Mouse (Mus musculus): ENCODE results near the gene Lrp8. TPM values are rescaled to one million over a fixed set of nuclear protein-coding genes. Genes with fewer than 3 reads are reported as not detected.

The Lrp8 gene
- total RNA-seq, 2 experiments from 2014 or later, result 2.4 to 2.6 TPM

GRCm38 (mm10) chr4:107843687-107844086, 41.6 kb downstream of the Lrp8 start:
- no peak for DNase-seq (ENCODE audit: low spot score in 2 of 2)

GRCm38 (mm10) chr4:107844971-107845370, 42.9 kb downstream of the Lrp8 start:
- DNase-seq (ENCODE audit: low spot score in 2 of 2), result peak; percentile 68 to 79

GRCm38 (mm10) chr4:107846795-107847194, 44.7 kb downstream of the Lrp8 start:
- no peak for DNase-seq (ENCODE audit: low spot score in 2 of 2)

GRCm38 (mm10) chr4:107848546-107848945, 46.5 kb downstream of the Lrp8 start:
- no peak for DNase-seq (ENCODE audit: low spot score in 2 of 2)

- no peak for DNase-seq (ENCODE audit: low spot score in 2 of 2)
Measured at GRCm38 (mm10) chr4:107849621-107850020, 47.6 kb downstream of the Lrp8 start.

- no peak for DNase-seq (ENCODE audit: low spot score in 2 of 2)
Measured at GRCm38 (mm10) chr4:107850091-107850490, 48.0 kb downstream of the Lrp8 start.

GRCm38 (mm10) chr4:107853333-107853732, 51.3 kb downstream of the Lrp8 start:
- no peak for DNase-seq (ENCODE audit: low spot score in 2 of 2)

- no peak for DNase-seq (ENCODE audit: low spot score in 2 of 2)
Measured at GRCm38 (mm10) chr4:107853836-107854235, 51.8 kb downstream of the Lrp8 start.

GRCm38 (mm10) chr4:107856958-107857686, 55.1 kb downstream of the Lrp8 start:
- no peak for DNase-seq (ENCODE audit: low spot score in 2 of 2)

- no peak for DNase-seq (ENCODE audit: low spot score in 2 of 2)
Measured at GRCm38 (mm10) chr4:107858995-107859394, 56.9 kb downstream of the Lrp8 start.

GRCm38 (mm10) chr4:107864866-107865265, 62.8 kb downstream of the Lrp8 start:
- no peak for DNase-seq (ENCODE audit: low spot score in 2 of 2)

GRCm38 (mm10) chr4:107879254-107880050, 77.4 kb downstream of the Lrp8 start, which contains the start of gene Magoh:
Magoh (plus strand) TSS chr4:107879755.
- peak; percentile 88 to 98 for DNase-seq (ENCODE audit: low spot score in 2 of 2)

- DNase-seq (ENCODE audit: low spot score in 2 of 2), result no peak
Measured at GRCm38 (mm10) chr4:107881631-107882030, 79.6 kb downstream of the Lrp8 start.

GRCm38 (mm10) chr4:107886371-107886770, 84.3 kb downstream of the Lrp8 start:
- DNase-seq (ENCODE audit: low spot score in 2 of 2), result no peak

- no peak for DNase-seq (ENCODE audit: low spot score in 2 of 2)
Measured at GRCm38 (mm10) chr4:107889385-107889730, 87.3 kb downstream of the Lrp8 start.

GRCm38 (mm10) chr4:107889731-107890432, 87.8 kb downstream of the Lrp8 start, which contains the start of gene 0610037L13Rik:
0610037L13Rik (plus strand) TSS chr4:107889813.
- DNase-seq (ENCODE audit: low spot score in 2 of 2), result peak; percentile 83 to 93

GRCm38 (mm10) chr4:107892663-107893062, 90.6 kb downstream of the Lrp8 start:
- DNase-seq (ENCODE audit: low spot score in 2 of 2), result no peak

- no peak for DNase-seq (ENCODE audit: low spot score in 2 of 2)
Measured at GRCm38 (mm10) chr4:107899211-107899927, 97.3 kb downstream of the Lrp8 start.

GRCm38 (mm10) chr4:107900206-107900605, 98.1 kb downstream of the Lrp8 start:
- DNase-seq (ENCODE audit: low spot score in 2 of 2), result no peak

GRCm38 (mm10) chr4:107904252-107904651, 102.2 kb downstream of the Lrp8 start:
- DNase-seq (ENCODE audit: low spot score in 2 of 2), result no peak

- DNase-seq (ENCODE audit: low spot score in 2 of 2), result no peak
Measured at GRCm38 (mm10) chr4:107906561-107906960, 104.5 kb downstream of the Lrp8 start.

Data from gastrocnemius, postnatal 4 days (tissue).